Mouse (Mus musculus): ENCODE measurements at regions not wholly inside any gene's neighbourhood (a gene's known extent, or its start where the extent isn't known, plus 50 kb on each side); places are given as distances from the start of the nearest gene placed in this dataset.

GRCm38 (mm10) chr13:112015083-112015482 is 206.3 kb upstream of the Map3k1 start:
- TF ChIP-seq POLR2A (IDR thresholded peaks at IDR 0.05; ENCODE audit: insufficient read depth, low read depth, low read length): no peak
- TF ChIP-seq CTCF (IDR thresholded peaks at IDR 0.05): no peak

Data from heart, adult 2 months (tissue).